Mouse (Mus musculus) small intestine, adult 2 months (tissue): ENCODE measurements around the gene Rab12.

Experiments used
- CTCF ChIP-seq: fragments of 200-500 bp; IDR thresholded peaks from 2 replicates; pipeline ENCODE4 v1.5.1; 2012; ENCODE audit warnings: low read depth, mild to moderate bottlenecking, control low read depth, inconsistent platforms, low read length, moderate library complexity, mixed read lengths; ENCODE audit not compliant: insufficient replicate concordance, insufficient read length; ENCODE audit errors: extremely low read depth
- POLR2A ChIP-seq: fragments of 200-500 bp; IDR thresholded peaks from 2 replicates; pipeline ENCODE4 v1.6.1; 2012; ENCODE audit warnings: low read depth, mild to moderate bottlenecking, control low read depth, inconsistent platforms, low read length, moderate library complexity

DNA sequence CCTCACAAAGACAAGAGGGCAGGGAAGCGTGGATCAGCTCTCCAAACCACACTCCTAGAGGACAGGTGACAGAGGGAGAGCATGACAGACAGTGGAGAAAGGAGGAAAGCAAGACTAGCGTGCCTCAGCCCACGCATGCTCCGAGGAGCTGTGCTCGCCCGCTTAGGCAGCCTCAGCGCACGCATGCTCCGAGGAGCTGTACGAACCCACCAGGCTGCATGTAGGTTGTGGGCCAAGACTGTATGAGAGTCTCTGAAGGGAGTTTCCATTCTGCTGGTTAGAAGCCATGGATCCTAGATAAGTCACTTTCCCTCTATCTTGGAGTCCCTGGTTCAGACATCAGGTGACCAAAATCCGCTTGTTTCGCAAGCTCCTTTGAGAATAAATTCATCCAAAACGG is 40.2 kb downstream of the Rab12 start:
- TF ChIP-seq CTCF (no peak), POLR2A (no peak)
